Mouse (Mus musculus) lung, embryonic 14.5 days (tissue): Measurements from ENCODE around the gene Adamtsl4. TPM values are rescaled to one million over a fixed set of nuclear protein-coding genes. Genes with fewer than 3 reads are reported as not detected.

Experiments used
- ATAC-seq: fragments of 200-750 bp; cut with Nextera tagmentation; 2 replicates; pipeline ENCODE4 v1.8.0; 2017; ENCODE audit warnings: mild to moderate bottlenecking, moderate TSS enrichment, moderate library complexity; ENCODE audit not compliant: insufficient read depth
- DNase-seq: peaks from one replicate; pipeline ENCODE4 v3.0.0-alpha.2; 2015
- H3K27ac ChIP-seq: fragments of 300-500 bp; sonication (generic); 2 replicates; pipeline ENCODE4 v1.5.1; 2014; ENCODE audit warnings: low read depth, mild to moderate bottlenecking, moderate library complexity
- H3K27me3 ChIP-seq: fragments of 300-500 bp; sonication (generic); 2 replicates; pipeline ENCODE4 v1.6.1; 2014; ENCODE audit warnings: low read length, control low read depth; ENCODE audit not compliant: insufficient read depth
- H3K36me3 ChIP-seq: fragments of 300-500 bp; sonication (generic); 2 replicates; pipeline ENCODE4 v1.6.1; 2014; ENCODE audit warnings: control low read depth; ENCODE audit not compliant: insufficient read depth
- H3K4me1 ChIP-seq: fragments of 300-500 bp; sonication (generic); 2 replicates; pipeline ENCODE4 v1.6.1; 2014; ENCODE audit warnings: antibody characterized with exemption, control low read depth; ENCODE audit not compliant: insufficient read depth
- H3K4me2 ChIP-seq: fragments of 300-500 bp; sonication (generic); 2 replicates; pipeline ENCODE4 v1.6.1; 2014; ENCODE audit warnings: mild to moderate bottlenecking
- H3K4me3 ChIP-seq: fragments of 300-500 bp; sonication (generic); 2 replicates; pipeline ENCODE4 v1.5.1; 2014; ENCODE audit warnings: low read depth, low read length
- H3K9ac ChIP-seq: fragments of 300-500 bp; sonication (generic); 2 replicates; pipeline ENCODE4 v1.6.1; 2014
- H3K9me3 ChIP-seq: fragments of 300-500 bp; sonication (generic); 2 replicates; pipeline ENCODE4 v1.6.1; 2016; ENCODE audit warnings: low read depth, low read length, control low read depth
- CTCF ChIP-seq: IDR thresholded peaks from 2 replicates; pipeline ENCODE4 v1.5.1; 2016; ENCODE audit warnings: antibody characterized with exemption, low read depth
- WGBS: fragments of 180-500 bp; shearing (Covaris S2); extraction: QIAGEN DNeasy Blood & Tissue Kit; methylation state at CpG from one replicate; pipeline ENCODE4 v1.1.7; 2014; 5-methylcytosine and 5-hydroxymethylcytosine counted together
- polyA plus RNA-seq: library from polyadenylated mRNA; unstranded; fragments of >200 nt; fragmentation: Nextera tagmentation; extraction: Ambion mirVana; gene quantifications from 2 replicates; pipeline ENCODE4 v1.2.1, GENCODE M21; 2014

Gene Adamtsl4
- polyA plus RNA-seq, 1 experiment from 2014 or later: 1.6 TPM

- H3K4me3 ChIP-seq: peak overlapping the region; percentile 48; the same call in 1 of the 2 replicates
- peak overlapping the region; percentile 88 for H3K27ac ChIP-seq
Observed at GRCm38 (mm10) chr3:95686492-95687167, 1.1 kb downstream of the Adamtsl4 start.

DNA sequence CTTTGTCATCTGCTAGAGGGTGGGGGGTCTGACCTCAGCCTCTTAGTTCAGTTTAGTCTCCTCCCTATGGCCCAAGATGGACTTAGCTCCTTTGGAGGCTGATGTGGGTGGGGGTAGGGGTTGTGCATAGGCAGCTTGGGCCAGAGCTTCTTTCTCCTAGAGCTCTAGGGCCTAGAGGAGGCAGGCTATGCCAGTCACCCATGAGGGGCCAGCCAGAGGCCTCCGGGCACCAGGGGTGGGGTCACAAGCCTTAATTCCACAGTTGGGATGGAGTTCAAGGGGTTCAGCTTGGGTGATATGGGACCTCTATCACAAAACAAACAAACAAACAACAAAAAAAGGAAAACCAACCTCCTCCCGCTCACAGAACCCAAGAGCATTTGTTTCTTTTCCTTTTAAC, 2.0 kb downstream of the Adamtsl4 start:
- Histone ChIP-seq H3K36me3 (no peaks in the 10 kb centered on the region), H3K9me3 (no peaks in the 10 kb centered on the region), H3K27ac (no peak overlapping the region), H3K4me1 (peaks cover 32% of the 10 kb centered on the region), H3K4me3 (no peak overlapping the region), H3K4me2 (no peak overlapping the region), H3K9ac (no peak overlapping the region), H3K27me3 (no peaks in the 10 kb centered on the region)
- 65% methylated on average over 2 of the region's 2 CpGs for WGBS
- no peak for DNase-seq
- TF ChIP-seq CTCF: no peak
- no peak for ATAC-seq

More at GRCm38 (mm10) chr3:95686492-95687167, 1.1 kb downstream of the Adamtsl4 start:
- Histone ChIP-seq H3K36me3 (no peaks in the 10 kb centered on the region), H3K9me3 (no peaks in the 10 kb centered on the region), H3K4me2 (peak overlapping the region; percentile 91), H3K27me3 (no peaks in the 10 kb centered on the region), H3K9ac (peak overlapping the region; percentile 64; the same call in 1 of the 2 replicates), H3K4me1 (peaks cover 22% of the 10 kb centered on the region)
- ATAC-seq (peak; percentile 10; the same call in 1 of the 2 replicates), DNase-seq (no peak)
- 32% methylated on average over 10 of the region's 10 CpGs for WGBS
- no peak for TF ChIP-seq CTCF

- no peak for ATAC-seq
- H3K4me1 ChIP-seq: peaks cover 32% of the 10 kb centered on the region
- no peaks in the 10 kb centered on the region for H3K36me3 ChIP-seq
- no peaks in the 10 kb centered on the region for H3K9me3 ChIP-seq
- no peak overlapping the region for H3K27ac ChIP-seq
- 76% methylated on average over 4 of the region's 4 CpGs for WGBS
- H3K27me3 ChIP-seq: no peaks in the 10 kb centered on the region
- no peak overlapping the region for H3K9ac ChIP-seq
- DNase-seq: no peak
- no peak overlapping the region for H3K4me2 ChIP-seq
- no peak overlapping the region for H3K4me3 ChIP-seq
- no peak for TF ChIP-seq CTCF
Observed at GRCm38 (mm10) chr3:95685301-95685700, 2.4 kb downstream of the Adamtsl4 start.

- TF ChIP-seq CTCF: no peak
- H3K4me2 ChIP-seq: no peak overlapping the region
- no peaks in the 10 kb centered on the region for H3K9me3 ChIP-seq
- no peaks in the 10 kb centered on the region for H3K36me3 ChIP-seq
- no peak overlapping the region for H3K27ac ChIP-seq
- DNase-seq: peak; percentile 6
- H3K9ac ChIP-seq: no peak overlapping the region
- no peak overlapping the region for H3K4me3 ChIP-seq
- H3K4me1 ChIP-seq: peaks cover 29% of the 10 kb centered on the region
- no peak for ATAC-seq
- no peaks in the 10 kb centered on the region for H3K27me3 ChIP-seq
- 36% methylated on average over 5 of the region's 8 CpGs for WGBS
Observed at GRCm38 (mm10) chr3:95684846-95685245, 2.9 kb downstream of the Adamtsl4 start.

DNA sequence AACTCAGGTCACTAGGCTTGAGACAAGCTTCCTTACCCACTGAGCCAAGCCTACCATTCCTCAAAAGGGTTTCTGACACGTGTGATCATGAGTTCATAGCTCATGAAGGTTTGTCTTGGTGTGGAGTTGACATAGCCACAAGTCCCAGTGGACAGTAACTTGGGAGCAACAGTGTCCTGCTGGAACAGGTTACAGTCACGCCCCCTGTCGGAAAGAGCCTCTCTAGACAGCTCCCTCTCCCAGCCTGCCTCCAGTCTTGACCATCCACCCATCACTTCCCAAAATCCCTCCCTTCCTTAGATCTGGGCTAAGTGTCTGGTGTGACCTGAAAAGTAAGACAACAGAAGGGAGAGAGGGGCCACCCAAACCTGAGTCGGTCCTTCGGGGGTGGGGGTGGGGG, 4.8 kb downstream of the Adamtsl4 start:
- no peak overlapping the region for H3K27ac ChIP-seq
- DNase-seq: no peak
- no peak for TF ChIP-seq CTCF
- no peaks in the 10 kb centered on the region for H3K9me3 ChIP-seq
- no peaks in the 10 kb centered on the region for H3K36me3 ChIP-seq
- no peak for ATAC-seq
- H3K4me2 ChIP-seq: no peak overlapping the region
- H3K4me1 ChIP-seq: peaks cover 23% of the 10 kb centered on the region
- H3K9ac ChIP-seq: no peak overlapping the region
- H3K27me3 ChIP-seq: no peaks in the 10 kb centered on the region
- no peak overlapping the region for H3K4me3 ChIP-seq
- WGBS: 62% methylated on average over 5 of the region's 5 CpGs

GRCm38 (mm10) chr3:95681365-95681764, 6.4 kb downstream of the Adamtsl4 start:
- H3K9me3 ChIP-seq: no peaks in the 10 kb centered on the region
- no peak overlapping the region for H3K4me3 ChIP-seq
- 24% methylated on average over 11 of the region's 11 CpGs for WGBS
- no peak overlapping the region for H3K27ac ChIP-seq
- TF ChIP-seq CTCF: no peak
- DNase-seq (no peak), ATAC-seq (no peak; the same call in 1 of the 2 replicates)
- H3K36me3 ChIP-seq: no peaks in the 10 kb centered on the region
- H3K4me2 ChIP-seq: peak overlapping the region; percentile 15; the same call in 1 of the 2 replicates
- H3K27me3 ChIP-seq: no peaks in the 10 kb centered on the region
- peaks cover 13% of the 10 kb centered on the region for H3K4me1 ChIP-seq
- no peak overlapping the region for H3K9ac ChIP-seq

- Histone ChIP-seq H3K9me3 (no peaks in the 10 kb centered on the region), H3K4me3 (no peak overlapping the region), H3K27ac (no peak overlapping the region), H3K4me2 (no peak overlapping the region), H3K36me3 (no peaks in the 10 kb centered on the region), H3K27me3 (no peaks in the 10 kb centered on the region), H3K4me1 (peaks cover 12% of the 10 kb centered on the region), H3K9ac (no peak overlapping the region)
- ATAC-seq (no peak), DNase-seq (no peak)
- TF ChIP-seq CTCF: no peak
- 77% methylated on average over 6 of the region's 6 CpGs for WGBS
Observed at GRCm38 (mm10) chr3:95680673-95681072, 7.0 kb downstream of the Adamtsl4 start.
